Mouse (Mus musculus) erythroid progenitor cell, adult 5-6 weeks (primary cell): ENCODE data around the gene Gm49601. TPM values are rescaled to one million over a fixed set of nuclear protein-coding genes. Genes with fewer than 3 reads are reported as not detected.

Experiments
- ATAC-seq: replicated peaks from 2 replicates; pipeline ENCODE4 v1.8.0; 2016; ENCODE audit warnings: moderate number of reproducible peaks, mild to moderate bottlenecking, moderate TSS enrichment, inconsistent platforms; ENCODE audit not compliant: poor library complexity, low FRiP score, severe bottlenecking
- total RNA-seq, 2 experiments: library from RNA; stranded (forward) in 1 of 2; stranded (reverse) in 1 of 2; fragments of 150-400 nt in 1 of 2; fragments of 186-747, 209-891 nt in 1 of 2; gene quantifications; 2 replicates each; pipeline versions ENCODE4 v1.2.3 to v1.2.4; 2015 to 2017; ENCODE audit warnings: low replicate concordance in 2 of 2

The Gm49601 gene
- total RNA-seq, 2 experiments from 2014 or later: not detected

DNA sequence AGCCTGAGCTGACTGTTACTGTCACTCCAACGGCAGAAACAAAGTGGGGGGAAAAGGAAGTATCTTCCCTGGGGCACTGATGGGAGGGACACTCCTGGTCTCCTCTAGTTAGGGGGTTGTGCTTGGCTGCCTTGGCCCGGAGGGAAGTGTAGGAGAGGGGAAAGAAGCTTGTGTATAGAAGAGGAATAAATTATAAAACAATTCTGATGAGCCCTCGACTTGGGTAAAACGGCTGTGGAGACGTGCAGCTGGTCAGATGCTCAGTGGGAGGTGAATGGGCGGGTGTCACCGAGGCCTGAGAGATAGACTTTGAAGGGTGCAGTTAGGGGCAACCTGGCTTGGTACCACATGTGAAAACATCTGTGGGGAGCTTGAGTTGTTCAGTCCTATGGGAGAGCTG lies 4.9 kb upstream of the Gm49601 start:
- ATAC-seq: no peak

GRCm38 (mm10) chr16:18630291-18630690 lies 4.1 kb upstream of the Gm49601 start:
- ATAC-seq: no peak

DNA sequence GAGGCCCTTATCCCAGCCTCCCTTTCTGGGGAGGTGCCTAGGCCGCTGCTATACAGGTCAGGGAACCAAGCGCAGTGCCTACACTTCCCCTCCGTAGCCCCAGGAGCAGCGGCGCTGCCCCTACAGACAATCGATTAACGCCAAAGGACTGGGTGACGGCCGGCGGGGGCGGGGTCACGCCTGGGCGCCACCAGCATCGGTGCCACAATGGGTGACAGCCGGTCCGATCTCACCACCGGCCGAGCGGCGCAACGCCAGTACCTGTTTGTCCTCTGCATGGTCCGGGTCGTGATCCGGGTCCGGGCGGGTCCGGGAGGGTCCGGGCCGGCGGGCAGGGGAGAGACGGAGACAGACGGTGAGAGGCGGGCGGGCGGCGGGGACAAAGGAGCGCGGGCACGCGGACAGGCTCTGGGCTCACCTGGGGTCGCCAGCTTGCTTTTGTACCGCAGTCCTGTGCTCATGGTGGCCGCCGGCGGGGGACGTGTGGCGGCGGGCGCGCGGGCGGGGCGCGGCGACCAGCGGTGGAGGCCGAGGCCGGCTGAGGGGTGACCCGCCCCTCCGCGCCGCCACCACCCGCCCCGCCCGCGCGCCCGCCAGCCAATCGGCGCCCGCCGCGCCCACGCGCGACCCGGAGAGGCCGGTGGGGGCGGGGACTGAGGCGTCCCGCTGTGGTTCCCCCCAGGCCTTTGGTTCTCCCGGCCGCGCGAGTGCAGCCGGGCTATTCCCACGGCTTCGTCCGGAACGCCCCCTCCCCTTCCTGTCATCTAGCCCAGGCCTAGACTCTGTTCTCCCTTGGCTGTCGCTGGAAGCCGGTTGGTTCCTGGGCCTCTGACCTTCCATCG lies 3.4 kb upstream of the Gm49601 start, which contains the start of gene Sept5:
Sept5 (minus strand) TSS at position 565 of the 842 bp plus-strand sequence.
- no peak for ATAC-seq

DNA sequence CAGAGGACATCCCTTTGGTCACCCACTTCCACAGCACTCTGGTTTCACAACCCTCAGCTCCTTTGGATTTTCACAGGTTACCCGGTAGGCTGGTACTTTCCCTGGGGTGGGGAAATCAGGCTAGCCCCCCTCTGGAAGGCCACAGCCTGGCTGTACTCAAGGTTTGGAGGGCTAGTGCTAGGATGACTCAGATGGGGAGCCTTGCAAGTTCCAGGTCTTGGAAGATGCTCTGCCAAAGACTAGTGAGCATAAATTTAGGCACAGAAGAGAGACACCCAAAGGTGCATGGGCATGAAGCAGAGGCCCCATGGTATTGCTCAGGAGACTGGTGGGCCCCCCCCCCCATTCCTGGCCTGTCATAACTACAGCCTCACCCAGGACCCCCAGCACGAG lies 2.7 kb upstream of the Gm49601 start:
- ATAC-seq: no peak

GRCm38 (mm10) chr16:18628206-18628947 lies 2.1 kb upstream of the Gm49601 start:
- no peak for ATAC-seq

- no peak for ATAC-seq
Observed at GRCm38 (mm10) chr16:18627163-18627562, 936 bp upstream of the Gm49601 start.

DNA sequence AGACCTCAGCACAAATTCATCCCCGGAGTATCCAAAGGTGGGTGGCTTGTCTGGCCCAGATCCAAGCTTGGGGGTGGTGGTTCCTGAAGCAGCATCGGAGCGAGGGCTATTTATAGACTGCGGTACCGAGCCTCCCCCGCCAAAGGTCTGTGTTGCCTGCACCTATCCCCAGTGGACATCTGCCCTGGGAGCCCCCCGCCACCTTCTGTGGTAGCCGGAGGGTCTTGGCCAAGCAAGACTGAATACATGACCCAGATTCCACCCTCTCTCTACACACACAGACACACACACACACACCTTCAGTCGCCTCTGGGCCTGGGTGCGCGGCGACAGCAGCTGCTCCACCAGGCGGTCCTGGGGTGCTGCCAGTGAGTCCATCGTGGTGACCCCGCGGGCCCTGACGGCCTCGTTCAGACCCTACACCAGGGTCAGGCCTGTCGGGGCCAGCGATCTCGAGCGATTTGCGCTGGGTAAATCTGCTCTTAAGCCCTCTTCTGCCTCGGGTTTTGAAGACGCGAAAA lies 376 bp downstream of the Gm49601 start:
- no peak for ATAC-seq

GRCm38 (mm10) chr16:18625097-18625496 lies 1.1 kb downstream of the Gm49601 start:
- ATAC-seq: no peak

GRCm38 (mm10) chr16:18624641-18625040 lies 1.6 kb downstream of the Gm49601 start:
- no peak for ATAC-seq

DNA sequence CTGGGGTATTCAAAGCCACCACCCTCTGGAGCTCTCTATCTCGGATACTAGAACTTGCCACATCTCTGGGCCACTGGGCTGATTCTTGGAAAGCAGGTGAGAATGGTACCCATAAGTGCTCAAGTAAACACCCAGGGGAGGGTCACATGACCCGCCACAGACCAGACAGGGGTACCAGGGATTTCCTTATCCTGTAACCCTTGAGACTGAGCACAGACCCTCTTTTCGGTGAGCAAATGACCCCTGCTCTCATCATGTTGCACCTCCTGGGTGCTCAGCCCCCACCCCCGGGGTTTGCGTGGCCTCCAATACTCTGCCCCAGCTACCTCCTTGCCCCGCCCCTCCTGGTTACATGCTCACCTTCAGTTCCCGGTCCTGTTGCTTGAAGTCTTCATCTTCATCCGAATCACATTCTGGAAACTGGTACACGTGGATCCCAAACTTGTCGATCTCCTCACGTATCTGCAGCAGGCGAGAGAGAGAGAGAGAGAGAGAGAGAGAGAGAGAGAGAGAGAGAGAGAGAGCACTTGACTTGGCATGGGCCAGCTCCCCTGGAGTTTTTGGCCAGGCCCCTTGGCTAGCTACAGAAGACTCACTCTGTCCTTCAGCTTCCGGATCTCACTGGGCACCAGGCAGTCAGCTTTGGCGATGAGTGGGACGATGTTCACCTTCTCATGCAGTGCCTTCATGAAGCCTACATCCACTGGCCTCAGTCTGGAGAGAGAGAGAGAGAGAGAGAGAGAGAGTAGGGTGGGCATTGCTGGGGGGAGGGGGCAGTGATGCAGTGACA lies 2.3 kb downstream of the Gm49601 start:
- ATAC-seq: no peak

GRCm38 (mm10) chr16:18622916-18623750 lies 3.1 kb downstream of the Gm49601 start:
- no peak for ATAC-seq

GRCm38 (mm10) chr16:18622019-18622418 lies 4.2 kb downstream of the Gm49601 start, which contains the start of gene Gp1bb:
TSS of gene Gp1bb (minus strand) at chr16:18622403.
- no peak for ATAC-seq

- ATAC-seq: no peak
Observed at GRCm38 (mm10) chr16:18621362-18622001, 4.7 kb downstream of the Gm49601 start.

DNA sequence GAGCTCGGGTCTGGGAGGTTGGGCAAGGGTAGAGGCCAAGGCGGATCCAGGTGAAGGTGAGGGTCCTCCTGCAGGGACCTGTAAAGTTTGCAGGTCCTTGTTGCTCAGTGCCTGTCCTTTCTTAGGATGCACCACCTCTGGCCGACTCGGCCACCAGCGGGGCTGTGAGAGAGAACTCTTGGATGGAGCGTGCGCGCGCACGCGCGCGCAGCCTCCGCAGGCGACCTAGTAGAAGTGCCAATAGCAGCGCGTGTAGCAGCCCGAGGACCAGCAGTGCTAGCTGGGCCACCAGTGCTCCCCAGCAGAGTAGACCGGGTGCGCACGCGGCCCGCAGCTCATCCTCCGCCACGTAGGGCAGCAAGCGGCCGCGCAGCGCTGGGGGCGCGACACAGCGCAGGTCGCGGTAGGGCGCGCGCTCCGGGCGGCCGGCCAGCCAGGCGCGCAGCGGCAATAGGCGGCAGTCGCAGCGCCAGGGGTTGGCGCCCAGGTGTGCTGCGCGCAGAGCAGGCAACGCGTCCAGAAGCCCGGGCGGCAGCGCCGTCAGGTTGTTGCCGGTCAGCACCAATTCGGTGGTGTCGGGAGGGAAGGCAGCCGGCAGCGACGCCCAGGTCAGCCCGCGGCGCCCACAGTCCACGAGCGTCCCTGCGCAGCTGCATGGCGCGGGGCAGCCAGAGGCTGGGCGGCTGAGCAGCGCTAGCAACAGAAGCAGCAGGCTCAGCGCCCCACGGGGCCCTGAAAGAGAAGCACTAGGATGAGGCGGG lies 5.4 kb downstream of the Gm49601 start:
- no peak for ATAC-seq

- ATAC-seq: no peak
Observed at GRCm38 (mm10) chr16:18620201-18620600, 6.0 kb downstream of the Gm49601 start.

DNA sequence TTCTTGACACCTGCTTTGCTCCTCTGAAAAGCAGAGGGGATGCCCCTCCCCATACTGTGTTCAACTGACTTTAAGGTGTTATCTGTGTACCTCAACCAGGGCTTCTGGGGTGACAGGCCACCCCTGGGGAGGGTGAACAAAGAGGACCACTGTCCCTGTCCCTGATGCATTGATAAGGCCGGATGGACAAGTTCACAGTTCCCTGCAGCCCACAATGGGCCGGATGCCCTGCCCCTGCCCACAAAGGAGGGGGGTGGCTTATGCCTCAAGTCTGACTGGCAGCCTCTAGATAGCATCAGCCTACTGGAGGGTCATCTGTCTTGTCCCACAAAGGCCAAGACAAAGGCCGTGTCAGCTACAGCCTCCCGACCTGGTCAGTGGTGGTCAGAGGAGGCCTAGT lies 7.1 kb downstream of the Gm49601 start:
- no peak for ATAC-seq

DNA sequence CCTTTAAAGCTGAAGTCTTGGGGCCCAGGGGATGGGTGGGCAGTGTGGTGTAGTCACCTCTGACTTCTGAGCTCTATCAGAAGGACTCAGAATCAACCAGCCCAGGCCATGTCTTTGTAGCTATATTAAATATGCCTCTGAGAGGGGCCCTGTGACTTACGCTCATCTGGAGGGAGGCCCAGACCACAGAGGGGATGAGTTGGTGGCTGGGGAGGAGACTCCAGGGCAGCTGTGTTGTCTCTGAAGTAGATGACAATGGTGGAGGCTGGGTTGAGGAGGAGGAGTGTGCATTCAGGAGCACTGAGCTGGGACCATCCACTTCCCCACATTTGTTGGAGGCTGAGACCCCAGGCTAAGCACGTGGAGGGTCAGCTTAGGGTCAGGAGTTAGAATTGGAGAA lies 7.9 kb downstream of the Gm49601 start:
- no peak for ATAC-seq
